Mouse (Mus musculus) layer of hippocampus, adult 6 months (tissue): ENCODE results near the gene Tm6sf2. TPM values are rescaled to one million over a fixed set of nuclear protein-coding genes. Genes with fewer than 3 reads are reported as not detected.
A peak's percentile ranks its signal among the peaks of the same experiment; 100 is the strongest.

Experiments
- long read RNA-seq, 2 experiments: library from polyadenylated mRNA; unstranded; transcript quantifications; one replicate each; pipeline ENCODE4 v2.0.0; 2019 to 2020
- microRNA-seq: library from miRNA; unstranded; fragments of <30 nt; microRNA quantifications from one replicate; pipeline ENCODE4 v1.2.0, GENCODE M21; 2020
- polyA plus RNA-seq: library from polyadenylated mRNA; unstranded; fragments of <200 nt; fragmentation: Nextera tagmentation; gene quantifications from 2 replicates; pipeline ENCODE4 v1.2.3, GENCODE M21; 2021

Gene Tm6sf2
- 0.40 and 0.64 TPM in 2 replicates for polyA plus RNA-seq
- long read RNA-seq, experiment 1, result 0 reads
- long read RNA-seq, experiment 2, partial matches to known transcripts, result 0 of 1 reads
- long read RNA-seq, experiment 2, other reads (novel, unspliced or antisense), result 0 of 1 reads

DNA sequence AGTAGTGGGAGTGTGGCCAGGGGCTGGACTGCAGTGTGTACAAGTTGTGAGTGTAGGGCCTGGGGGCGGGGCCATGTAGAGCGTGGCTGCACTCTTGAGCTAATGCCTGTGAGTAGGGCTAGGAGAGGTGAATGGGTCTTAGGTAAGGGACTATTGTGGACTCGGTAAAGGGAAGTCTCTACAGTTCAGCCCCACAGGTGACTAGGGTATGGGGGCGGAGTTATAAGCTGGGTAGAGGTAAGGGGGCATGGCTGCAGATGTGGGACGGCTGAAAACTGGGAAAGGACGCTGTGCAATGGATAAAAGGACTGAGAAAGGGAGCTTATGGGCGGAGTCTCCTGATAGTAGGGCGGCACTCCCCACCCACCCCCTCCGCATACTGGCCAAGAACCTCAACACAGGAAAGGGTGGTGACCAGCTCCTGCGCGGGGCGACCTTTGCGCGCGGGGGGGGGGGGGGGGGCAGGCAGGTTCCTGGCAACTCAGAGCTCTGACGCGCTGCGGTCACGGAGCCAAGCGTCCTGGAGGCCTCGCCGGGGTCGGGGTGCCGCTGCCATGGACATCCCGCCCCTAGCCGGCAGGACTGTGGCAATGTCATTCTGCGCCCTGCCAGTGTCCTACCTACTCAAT, at the start of gene Tm6sf2:
Gene Tm6sf2, plus strand, starts transcription at position 484 of the 629 bp plus-strand sequence.

DNA sequence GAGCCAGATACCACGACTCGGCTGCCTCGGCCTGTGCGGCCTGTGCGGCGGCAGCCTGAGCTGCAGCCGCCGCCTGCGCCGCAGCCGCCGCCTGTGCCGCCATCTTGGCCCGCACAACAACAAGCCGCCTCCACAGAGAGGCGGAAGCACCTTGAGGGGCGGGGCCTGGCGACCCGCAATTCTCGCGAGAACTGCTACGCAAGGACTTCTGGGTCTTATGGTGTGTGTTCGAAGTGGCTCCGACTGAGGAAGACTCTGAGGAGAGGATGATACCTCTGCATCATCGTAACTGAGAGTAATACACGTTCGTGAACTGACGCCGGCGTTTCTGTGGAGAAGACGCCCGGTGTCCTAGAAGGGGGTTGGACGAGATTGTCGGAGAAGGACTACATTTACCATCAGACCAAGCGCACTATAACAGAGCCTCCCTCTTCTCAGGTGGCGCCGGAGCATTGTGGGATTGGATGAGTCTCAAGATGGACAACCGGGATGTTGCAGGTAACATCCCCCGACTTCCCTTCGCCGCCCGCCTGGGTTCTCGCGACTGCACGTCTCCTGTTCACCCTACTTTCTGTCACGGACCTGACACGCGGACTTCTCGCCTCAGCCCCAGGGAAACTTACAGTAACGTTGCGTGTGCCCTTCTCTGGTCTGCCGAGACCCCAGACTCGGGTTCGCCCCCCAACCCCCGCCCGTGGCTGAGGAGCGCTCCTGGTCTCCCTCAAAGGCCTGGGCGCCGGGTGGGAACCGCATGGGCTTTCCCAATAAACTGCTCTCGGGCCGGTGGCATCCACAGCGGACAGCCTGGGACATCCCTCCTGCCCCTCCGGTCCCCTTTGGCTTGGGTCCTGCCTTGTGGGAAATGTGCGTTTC, 29.9 kb upstream of the Tm6sf2 start, which contains the start of the genes Mau2 and Sugp1:
Gene Mau2, minus strand, starts transcription at position 152 of the 873 bp plus-strand sequence.
Gene Sugp1, plus strand, starts transcription at position 231 of the 873 bp plus-strand sequence.

DNA sequence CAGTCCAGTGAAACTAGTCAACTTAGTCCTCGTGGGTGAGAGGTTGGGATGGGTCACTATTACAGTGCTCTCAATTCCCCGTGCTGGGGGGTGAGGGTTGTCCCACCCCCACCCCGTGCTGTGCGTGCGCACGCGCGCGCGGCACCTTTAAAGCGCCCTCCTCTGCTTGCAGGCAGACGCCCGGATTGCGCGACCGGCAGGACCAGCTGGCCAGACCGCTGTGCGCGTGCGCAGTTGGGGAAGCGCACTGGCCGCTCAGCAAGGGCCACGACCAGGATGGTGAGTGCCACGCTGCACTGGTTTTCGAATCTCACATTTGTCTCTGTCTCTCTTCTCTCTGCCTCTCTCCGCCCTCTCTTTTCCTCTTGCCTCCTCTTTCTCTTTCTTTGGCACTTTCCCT, 10.6 kb downstream of the Tm6sf2 start, which contains the start of gene Hapln4:
Gene Hapln4, plus strand, starts transcription at position 173 of the 400 bp plus-strand sequence.

DNA sequence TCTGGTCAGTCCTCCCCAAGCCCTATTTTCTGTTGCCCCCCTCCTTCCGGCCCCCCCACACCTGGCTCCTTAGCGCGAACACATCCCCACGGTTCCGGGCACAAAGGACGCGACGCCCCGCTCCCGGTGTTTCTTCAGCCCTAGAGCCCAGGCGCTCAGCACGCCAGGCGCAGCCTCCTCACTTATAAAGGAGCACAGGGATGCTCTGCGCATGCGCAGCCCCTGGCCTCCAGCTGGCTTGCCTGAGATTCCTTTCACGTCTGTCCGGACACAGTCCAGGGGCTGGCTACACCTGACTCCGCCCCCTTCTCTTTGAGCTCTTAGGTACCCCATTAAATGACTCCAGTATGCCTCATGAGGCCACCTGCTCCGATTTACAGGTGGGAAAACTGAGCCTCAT, 47.9 kb downstream of the Tm6sf2 start, which contains the start of gene Ncan:
Gene Ncan, minus strand, starts transcription at position 207 of the 400 bp plus-strand sequence.

Small RNA genes within 50 kb of the gene (microRNA-seq; reads per million reads assigned to microRNA genes)
- gene Mir7066, result 16.1 reads per million, percentile 38 among the genes with 10 or more reads in this experiment

Other genes starting within 250 kb of the Tm6sf2 start
- 61.0 and 76.0 TPM in 2 replicates for gene Pbx4, start 240.4 kb upstream of the Tm6sf2 start, polyA plus RNA-seq
- 0.59 and 0.89 TPM in 2 replicates for gene Cilp2, start 185.2 kb upstream of the Tm6sf2 start, polyA plus RNA-seq
- gene Tssk6, start 170.7 kb upstream of the Tm6sf2 start, polyA plus RNA-seq, result 1.1 TPM in 2 replicates
- gene Ndufa13, start 170.4 kb upstream of the Tm6sf2 start, polyA plus RNA-seq, result 798 and 871 TPM in 2 replicates
- 68.6 and 74.2 TPM in 2 replicates for gene Yjefn3, start 170.2 kb upstream of the Tm6sf2 start, polyA plus RNA-seq
- 7.5 and 9.1 TPM in 2 replicates for gene Gatad2a, start 76.5 kb upstream of the Tm6sf2 start, polyA plus RNA-seq
- gene Mau2, start 30.2 kb upstream of the Tm6sf2 start, polyA plus RNA-seq, result 24.0 and 25.3 TPM in 2 replicates
- 30.2 and 31.7 TPM in 2 replicates for gene Sugp1, start 30.1 kb upstream of the Tm6sf2 start, polyA plus RNA-seq
- 51.3 and 58.1 TPM in 2 replicates for gene Hapln4, start 10.5 kb downstream of the Tm6sf2 start, polyA plus RNA-seq
- 121 and 139 TPM in 2 replicates for gene Ncan, start 47.9 kb downstream of the Tm6sf2 start, polyA plus RNA-seq
- 40.4 and 41.6 TPM in 2 replicates for gene Nr2c2ap, start 58.4 kb downstream of the Tm6sf2 start, polyA plus RNA-seq
- 13.6 and 15.3 TPM in 2 replicates for gene Rfxank, start 66.2 kb downstream of the Tm6sf2 start, polyA plus RNA-seq
- 101 and 107 TPM in 2 replicates for gene Borcs8, start 66.6 kb downstream of the Tm6sf2 start, polyA plus RNA-seq
- gene Mef2b, start 66.8 kb downstream of the Tm6sf2 start, polyA plus RNA-seq, result 0.30 and 0.31 TPM in 2 replicates
- 27.1 and 27.6 TPM in 2 replicates for gene Tmem161a, start 99.4 kb downstream of the Tm6sf2 start, polyA plus RNA-seq
- gene Slc25a42, start 139.4 kb downstream of the Tm6sf2 start, polyA plus RNA-seq, result 11.8 and 13.3 TPM in 2 replicates
- 28.9 and 29.7 TPM in 2 replicates for gene Sugp2, start 161.3 kb downstream of the Tm6sf2 start, polyA plus RNA-seq
- gene Armc6, start 161.5 kb downstream of the Tm6sf2 start, polyA plus RNA-seq, result 32.8 and 33.6 TPM in 2 replicates
- 20.5 and 21.9 TPM in 2 replicates for gene Homer3, start 209.9 kb downstream of the Tm6sf2 start, polyA plus RNA-seq
- gene Ddx49, start 229.6 kb downstream of the Tm6sf2 start, polyA plus RNA-seq, result 20.1 and 21.0 TPM in 2 replicates
- gene Cope, start 229.6 kb downstream of the Tm6sf2 start, polyA plus RNA-seq, result 343 and 361 TPM in 2 replicates
- 110 and 121 TPM in 2 replicates for gene Cers1, start 242.9 kb downstream of the Tm6sf2 start, polyA plus RNA-seq